Mouse (Mus musculus): ENCODE measurements around the gene Stim2.

Gene Stim2

DNA sequence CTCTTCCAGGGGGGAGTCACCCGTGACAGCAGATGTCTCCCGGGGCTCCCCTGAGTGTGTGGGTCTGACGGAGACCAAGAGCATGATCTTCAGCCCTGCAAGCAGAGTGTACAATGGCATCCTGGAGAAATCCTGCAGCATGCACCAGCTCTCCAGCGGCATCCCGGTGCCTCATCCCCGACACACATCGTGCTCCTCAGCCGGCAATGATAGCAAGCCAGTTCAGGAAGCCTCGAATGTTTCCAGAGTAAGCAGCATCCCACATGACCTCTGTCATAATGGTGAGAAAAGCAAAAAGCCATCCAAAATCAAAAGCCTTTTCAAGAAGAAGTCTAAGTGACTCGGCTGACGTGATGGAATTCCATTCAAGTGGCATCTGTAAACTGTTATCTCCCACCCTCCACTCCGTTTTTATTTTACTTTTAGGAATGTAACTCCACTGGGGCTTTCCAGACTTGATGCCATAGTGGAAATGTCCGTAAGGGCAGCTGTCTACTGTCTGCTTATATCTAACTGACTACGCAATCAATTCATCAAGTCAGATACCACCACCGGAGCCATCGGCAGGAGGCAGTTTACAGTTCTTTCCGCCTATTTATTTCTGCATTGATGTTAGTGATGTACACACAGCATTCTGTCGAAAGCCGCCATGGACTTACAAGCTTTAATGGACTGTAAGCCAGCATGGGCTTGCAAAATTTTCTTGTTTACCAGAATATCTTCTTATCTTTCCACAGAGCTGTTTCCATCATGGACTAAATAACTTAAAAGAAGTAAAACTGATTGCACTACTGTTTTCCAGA is 120.3 kb downstream of the Stim2 start:
- DNase-seq (ENCODE audit: low spot score): no peak

- DNase-seq (ENCODE audit: low spot score): no peak
Measured at GRCm38 (mm10) chr5:54148091-54148795, 149.9 kb downstream of the Stim2 start.

DNA sequence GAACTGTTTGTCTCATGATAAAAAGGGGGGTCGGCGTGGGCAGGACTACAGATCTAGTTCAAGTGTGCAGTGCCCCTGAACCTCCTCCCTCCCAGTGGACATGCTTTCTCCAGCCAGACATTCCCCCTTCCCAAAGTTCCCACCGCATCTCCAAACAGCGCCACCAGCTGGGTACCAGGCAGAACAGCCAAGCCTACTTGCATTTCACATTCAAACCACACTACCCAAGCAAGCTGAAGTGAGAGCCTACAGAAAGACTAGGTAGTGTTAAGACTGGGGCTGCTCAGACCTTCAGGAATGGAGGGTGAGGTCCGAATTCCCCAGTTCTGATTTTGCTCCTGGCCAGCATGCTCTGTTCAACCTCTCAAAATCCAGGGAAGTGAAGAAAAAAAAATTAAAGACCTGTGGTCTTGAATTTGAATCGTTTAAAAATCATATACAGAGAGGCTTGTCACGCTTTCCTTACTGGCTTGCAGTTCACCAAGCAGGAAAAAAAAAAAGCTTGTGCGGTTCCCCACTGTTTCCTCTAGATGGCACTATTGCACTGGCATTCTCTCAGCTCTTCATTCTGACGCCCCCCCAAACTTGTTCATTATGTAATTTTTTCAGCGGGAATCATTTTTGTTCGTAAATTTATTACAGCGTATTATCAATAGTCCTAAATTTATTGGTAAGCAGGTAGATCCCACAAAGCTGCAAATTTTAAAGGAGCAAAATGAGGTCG is 156.4 kb downstream of the Stim2 start:
- DNase-seq (ENCODE audit: low spot score): no peak

DNA sequence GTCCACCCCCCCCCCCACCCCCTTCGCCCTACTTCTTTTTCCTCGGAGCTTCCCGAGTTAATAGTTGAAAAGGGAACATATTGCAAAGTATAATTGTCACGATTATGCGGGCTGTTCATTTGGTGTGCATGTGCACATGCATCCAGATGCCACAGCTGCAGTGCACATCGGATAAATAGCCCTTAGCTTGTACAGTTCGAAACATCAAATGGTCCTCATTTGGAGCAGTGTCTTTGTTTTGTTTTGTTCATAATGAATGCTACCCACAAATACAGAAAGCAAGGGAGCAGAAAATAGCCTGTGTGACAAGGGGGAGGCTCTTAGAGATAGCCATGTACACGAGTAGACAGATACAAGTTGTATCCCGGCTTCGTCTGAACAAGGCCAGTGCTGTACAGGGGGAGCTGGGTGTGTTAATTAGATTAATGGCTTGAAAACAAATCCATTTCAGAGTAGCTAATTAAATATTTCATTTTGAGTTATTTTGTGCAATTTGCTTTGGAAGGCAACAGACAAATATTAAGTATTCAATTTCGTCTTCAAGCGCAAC is 157.0 kb downstream of the Stim2 start:
- no peak for DNase-seq (ENCODE audit: low spot score)

DNA sequence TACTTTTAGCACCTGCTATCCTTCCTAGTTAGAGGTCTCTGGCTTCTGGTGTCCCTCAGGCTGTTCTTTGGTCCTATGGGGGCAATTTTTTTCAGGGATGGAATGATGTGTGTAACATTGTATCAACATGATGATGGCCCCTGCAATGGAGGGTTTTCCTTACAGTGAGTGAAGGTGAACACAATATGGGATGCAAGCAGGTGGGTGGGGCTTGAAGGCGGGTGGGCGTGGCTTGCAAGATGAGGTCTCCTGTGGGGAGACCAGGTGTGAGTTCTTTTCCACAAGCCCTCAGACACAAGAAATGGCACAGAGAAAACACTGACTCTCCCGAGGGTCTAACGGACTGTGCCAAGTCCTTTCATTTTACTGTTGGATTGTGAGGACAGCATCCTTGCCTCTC is 157.6 kb downstream of the Stim2 start:
- no peak for DNase-seq (ENCODE audit: low spot score)

DNA sequence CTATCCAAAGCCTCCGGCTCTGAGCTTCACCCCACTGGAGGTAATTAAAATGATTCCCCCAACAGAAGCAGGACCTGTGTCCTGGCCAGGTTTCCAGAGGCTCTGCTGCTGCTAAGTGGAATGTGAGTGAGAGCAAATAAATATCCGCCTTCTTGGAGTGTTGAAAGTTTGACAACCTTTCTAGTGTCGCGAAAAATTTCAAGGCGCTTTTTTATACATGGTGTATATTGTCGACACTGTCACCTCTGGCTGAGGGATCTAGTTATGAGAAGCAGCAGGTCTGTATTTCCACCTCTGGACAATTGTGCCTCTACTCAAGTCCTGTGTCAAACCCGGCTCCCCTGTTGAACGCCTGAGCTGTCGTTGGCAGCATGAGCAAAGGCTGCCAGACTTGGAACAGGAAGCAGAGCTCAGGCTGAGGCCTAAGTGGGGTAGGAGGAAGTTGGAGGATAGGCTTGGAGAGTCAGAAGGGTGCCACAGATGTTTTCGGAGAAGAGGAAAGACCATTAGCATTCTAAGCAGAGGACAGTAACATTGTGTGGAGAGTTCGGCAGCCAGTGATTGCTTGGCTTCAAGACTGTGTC is 158.7 kb downstream of the Stim2 start:
- DNase-seq (ENCODE audit: low spot score): no peak

- no peak for DNase-seq (ENCODE audit: low spot score)
Measured at GRCm38 (mm10) chr5:54158230-54158629, 159.9 kb downstream of the Stim2 start.

DNA sequence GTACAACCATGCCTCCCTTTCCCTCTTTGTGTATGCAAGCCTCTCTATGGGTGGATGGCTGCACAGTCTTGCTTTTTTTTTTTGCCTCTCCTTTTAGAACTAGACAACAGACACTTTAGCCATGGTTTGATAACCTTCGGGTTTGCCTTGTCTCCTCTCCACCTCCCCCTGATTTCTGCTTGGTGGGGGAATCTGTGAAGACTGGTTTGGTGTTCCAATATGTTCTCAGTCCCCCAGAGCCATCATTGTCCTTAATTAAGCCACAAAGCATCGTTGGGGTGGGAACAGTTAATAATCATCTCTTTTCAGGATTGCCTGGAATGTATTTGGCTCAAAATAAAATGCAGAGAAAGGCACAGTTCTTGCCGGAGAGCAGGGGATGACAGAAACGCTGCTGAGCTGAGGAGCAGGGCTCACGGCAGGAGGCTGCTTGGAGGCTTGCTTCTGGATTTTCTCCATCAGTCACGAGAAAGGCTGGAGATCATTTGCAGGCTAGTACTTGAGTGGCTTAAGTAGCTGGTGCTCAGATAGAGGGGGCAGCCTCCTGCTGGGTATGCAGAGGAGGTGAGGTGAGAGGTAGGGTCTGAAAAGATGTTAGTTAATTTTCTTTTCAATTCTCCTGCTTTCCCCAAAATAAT is 161.0 kb downstream of the Stim2 start:
- no peak for DNase-seq (ENCODE audit: low spot score)

DNA sequence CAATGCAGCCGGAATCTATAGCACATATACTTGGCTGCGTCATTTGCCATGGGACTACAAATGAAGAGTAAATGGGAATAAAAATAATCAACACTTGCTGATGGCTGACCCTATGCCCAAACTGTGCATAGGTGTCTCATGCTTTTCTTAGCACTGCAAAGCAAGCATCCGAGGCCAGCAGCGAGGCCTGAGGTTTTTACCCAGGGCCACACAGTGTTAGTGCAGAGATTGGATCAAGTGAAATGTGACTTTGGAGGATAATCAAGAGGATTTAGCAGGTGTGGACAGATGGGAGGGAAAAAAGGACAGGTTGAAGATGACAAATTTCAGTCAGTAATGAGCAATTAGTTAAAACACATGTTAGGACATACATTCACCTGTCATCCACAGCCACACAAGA is 162.3 kb downstream of the Stim2 start:
- no peak for DNase-seq (ENCODE audit: low spot score)

DNA sequence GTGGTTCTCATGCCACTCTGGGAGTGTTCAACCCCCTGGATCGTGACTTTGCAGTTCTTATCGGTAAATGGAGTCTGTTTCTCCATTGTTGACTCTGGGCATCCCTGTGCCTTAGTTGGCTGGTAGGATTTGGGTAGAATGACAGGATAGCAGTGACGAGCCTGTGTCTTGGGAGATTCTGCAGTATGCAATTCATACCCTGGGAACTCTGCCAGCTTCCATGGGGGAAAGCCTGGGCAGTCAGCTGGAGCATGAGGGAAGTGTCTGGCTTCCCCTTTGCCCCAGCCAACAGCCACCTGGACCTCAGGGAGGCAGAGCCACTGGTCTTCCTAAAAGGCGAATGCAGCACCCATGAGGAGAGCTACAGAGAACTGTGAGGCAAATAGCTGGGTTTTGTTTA is 165.6 kb downstream of the Stim2 start:
- no peak for DNase-seq (ENCODE audit: low spot score)

Measured in spleen, adult 12 weeks (tissue).